Mouse (Mus musculus): ENCODE measurements around the gene Sema4d.

DNA sequence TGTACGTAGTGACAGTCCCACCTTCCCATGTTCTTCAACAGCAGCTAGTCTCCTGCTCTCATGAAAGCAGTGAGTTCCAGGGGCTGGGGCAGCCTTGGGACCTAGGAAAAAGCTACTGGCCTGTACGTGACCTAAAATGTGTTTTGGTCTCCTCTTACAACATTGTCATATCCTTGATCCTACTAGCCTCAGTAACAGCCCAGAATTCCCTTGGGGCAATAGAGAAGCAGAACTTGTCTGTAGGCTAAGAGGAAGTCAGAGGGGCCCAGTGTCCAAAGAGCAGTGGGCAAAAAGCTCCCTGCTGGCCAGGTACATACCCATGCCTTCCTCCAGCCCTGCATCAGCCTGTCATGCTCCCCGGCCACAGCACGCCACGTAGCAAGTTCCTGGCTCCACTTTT lies 106.6 kb downstream of the Sema4d start:
- TF ChIP-seq CTCF (IDR thresholded peaks at IDR 0.05 in 2 of 3, conservative IDR thresholded peaks at IDR 0.05 in 1 of 3; ENCODE audit: control insufficient read depth in 1 of 3, insufficient read depth in 1 of 3, low read depth in 2 of 3, low read length in 3 of 3, poor library complexity in 1 of 3, severe bottlenecking in 1 of 3) = no peak
- TF ChIP-seq MAFK (IDR thresholded peaks at IDR 0.05; ENCODE audit: borderline replicate concordance, low read depth, low read length) = no peak
- TF ChIP-seq NRF1 (IDR thresholded peaks at IDR 0.05; ENCODE audit: insufficient read depth, low read depth, low read length, poor library complexity, severe bottlenecking) = no peak
- TF ChIP-seq BHLHE40 (IDR thresholded peaks at IDR 0.05; ENCODE audit: borderline replicate concordance, low read depth, low read length) = no peak
- no peak for TF ChIP-seq ZMIZ1 (IDR thresholded peaks at IDR 0.05; ENCODE audit: low read depth, low read length)
- TF ChIP-seq EP300 (IDR thresholded peaks at IDR 0.05; ENCODE audit: low read depth in 1 of 2, low read length in 2 of 2) = no peak
